Mouse (Mus musculus) ES-Bruce4 (cell line): ENCODE results near the gene Pilra.
A peak's percentile ranks its signal among the peaks of the same experiment; 100 is the strongest.

Source experiments
- CTCF ChIP-seq: IDR thresholded peaks from one replicate; pipeline ENCODE4 v1.8.1; 2011; ENCODE audit warnings: low read depth, low read length
- POLR2A ChIP-seq: IDR thresholded peaks from one replicate; pipeline ENCODE4 v1.8.1; 2011; ENCODE audit warnings: low read length; ENCODE audit not compliant: insufficient read depth

GRCm38 (mm10) chr5:137787151-137787928, 48.7 kb downstream of the Pilra start, which contains the start of the genes Mepce and Zcwpw1:
- peak; percentile 39 for TF ChIP-seq CTCF
- TF ChIP-seq POLR2A, result no peak
